Comparison of ENCODE assay signal across 24 mouse cellular contexts in genomic region chr1:182333766-182334437, GRCm38 (mm10). TPM values are rescaled to one million over a fixed set of nuclear protein-coding genes. Genes with fewer than 3 reads are reported as not detected.
DNase-seq lines count a peak whose midpoint lies in the region; ATAC-seq and TF ChIP-seq lines count a peak whose summit lies in the region.
"Had no signal": no experiment of that assay in that cellular context is flagged by ENCODE, and none has a peak within 500 bp of the region (broad histone marks: within the 10 kb centered on the region; RNA-seq: fewer than 3 reads in every experiment).

No protein-coding gene starts in this region.

- H3K4me2 ChIP-seq in lung, postnatal 0 days (replicated peaks; ENCODE audit: low read depth, low read length), result no peak overlapping the region
- no peak overlapping the region for H3K4me2 ChIP-seq in intestine, embryonic 16.5 days (ENCODE audit: low read depth, low read length)
- H3K4me2 ChIP-seq: forebrain, embryonic 13.5 days; heart, embryonic 11.5 days; heart, embryonic 15.5 days; hindbrain, embryonic 13.5 days had no signal

- TF ChIP-seq CTCF in lung, postnatal 0 days (IDR thresholded peaks at IDR 0.05), result no peak

- no peaks in the 10 kb centered on the region; the same call in 1 of the 2 replicates for H3K4me1 ChIP-seq in lung, postnatal 0 days (ENCODE audit: insufficient read depth, low read depth, low read length)
- peaks cover 5% of the 10 kb centered on the region for H3K4me1 ChIP-seq in intestine, embryonic 16.5 days (ENCODE audit: control insufficient read depth, insufficient read depth, low read length)

- H3K9ac ChIP-seq in lung, postnatal 0 days (replicated peaks; ENCODE audit: low read depth), result no peak overlapping the region
- no peak overlapping the region for H3K9ac ChIP-seq in intestine, embryonic 16.5 days (ENCODE audit: low read depth, low read length)
- H3K9ac ChIP-seq: forebrain, embryonic 13.5 days; forebrain, postnatal 0 days; heart, embryonic 15.5 days; hindbrain, embryonic 13.5 days had no signal

- 80% methylated on average over 7 of the region's 7 CpGs for WGBS in lung, postnatal 0 days
- WGBS in intestine, embryonic 16.5 days, result 93% methylated on average over 7 of the region's 7 CpGs

- H3K36me3 ChIP-seq in lung, postnatal 0 days (ENCODE audit: insufficient read depth, low read length), result no peaks in the 10 kb centered on the region
- no peaks in the 10 kb centered on the region for H3K36me3 ChIP-seq in intestine, embryonic 16.5 days (ENCODE audit: control insufficient read depth, insufficient read depth, low read length)

- no peak for ATAC-seq in lung, postnatal 0 days
- peak; percentile 85 for ATAC-seq in megakaryocyte, adult 5-6 weeks (ENCODE audit: poor library complexity, severe bottlenecking)
- no peak for ATAC-seq in CD4-positive, CD25-positive, alpha-beta regulatory T cell, adult 4 months
- ATAC-seq in intestine, embryonic 16.5 days, result no peak
- ATAC-seq: activated CD4-positive, CD25-positive, alpha-beta regulatory T cell, adult 4 months; forebrain, embryonic 13.5 days; forebrain, postnatal 0 days; hindbrain, postnatal 0 days; Patski had no signal

- no peak overlapping the region for H3K4me3 ChIP-seq in lung, postnatal 0 days (ENCODE audit: low read depth, low read length)
- no peak overlapping the region for H3K4me3 ChIP-seq in intestine, embryonic 16.5 days (ENCODE audit: low read length)
- H3K4me3 ChIP-seq: embryonic facial prominence, embryonic 10.5 days; forebrain, embryonic 13.5 days; gastrocnemius, adult 2 months; heart, adult 2 months; heart, embryonic 15.5 days; hindbrain, embryonic 13.5 days had no signal

- TF ChIP-seq EP300 in lung, postnatal 0 days (IDR thresholded peaks at IDR 0.05), result no peak

- no peaks in the 10 kb centered on the region for H3K27me3 ChIP-seq in lung, postnatal 0 days (replicated peaks; ENCODE audit: insufficient read depth, low read length)
- no peaks in the 10 kb centered on the region for H3K27me3 ChIP-seq in intestine, embryonic 16.5 days (replicated peaks; ENCODE audit: control insufficient read depth, insufficient read depth, low read length)
- H3K27me3 ChIP-seq: forebrain, embryonic 13.5 days; heart, embryonic 15.5 days; hindbrain, embryonic 13.5 days; Patski had no signal

- DNase-seq in lung, postnatal 0 days (ENCODE audit: low spot score), result peak; percentile 44
- no peak for DNase-seq in lung, postnatal 25 days (ENCODE audit: low spot score)
- DNase-seq in adipocyte (ENCODE audit: low spot score), result peak; percentile 29
- DNase-seq in cerebellum, postnatal 10 days, result no peak
- DNase-seq: adrenal gland, adult 8-10 months; B cell, adult 2 months; cerebellum, adult 11-12 months; cerebellum, adult 9-10 months; forebrain, postnatal 0 days; gastrocnemius, adult 2 months; gastrocnemius, postnatal 25 days; heart, adult 2 months; heart, postnatal 14 days had no signal

- H3K27ac ChIP-seq in lung, postnatal 0 days (ENCODE audit: low read length), result no peak overlapping the region
- no peak overlapping the region for H3K27ac ChIP-seq in intestine, embryonic 16.5 days (ENCODE audit: low read length)
- H3K27ac ChIP-seq: embryonic facial prominence, embryonic 10.5 days; forebrain, embryonic 13.5 days; gastrocnemius, adult 2 months; heart, adult 2 months; heart, embryonic 15.5 days; hindbrain, embryonic 13.5 days; hindbrain, postnatal 0 days had no signal

- H3K9me3 ChIP-seq in lung, postnatal 0 days (ENCODE audit: low read length), result no peaks in the 10 kb centered on the region
- H3K9me3 ChIP-seq in intestine, embryonic 16.5 days (ENCODE audit: control insufficient read depth, low read length), result no peaks in the 10 kb centered on the region
- H3K9me3 ChIP-seq: embryonic facial prominence, embryonic 10.5 days; forebrain, embryonic 13.5 days; heart, embryonic 15.5 days; hindbrain, embryonic 13.5 days had no signal

RNA-seq across cellular contexts. Expression of gene Fbxo28, which starts 7.5 kb away (rescaled TPM):
- polyA plus RNA-seq in lung, postnatal 0 days (2015; fragmentation: Nextera tagmentation; extraction: Ambion mirVana), result 9.8 and 12.5 TPM in 2 replicates
- 20.8 and 23.8 TPM in 2 replicates for total RNA-seq in megakaryocyte, adult 5-6 weeks (2015)
- 21.2 and 23.3 TPM in 2 replicates for total RNA-seq in megakaryocyte, adult 5-6 weeks (2017)
- polyA plus RNA-seq in CD4-positive, CD25-positive, alpha-beta regulatory T cell, adult 4 months (2017; shearing (Covaris generic)), result 1 to 10 TPM; 4.1 to 8.2 TPM
- polyA plus RNA-seq in intestine, embryonic 16.5 days (2015; fragmentation: Nextera tagmentation; extraction: Ambion mirVana), result 11.5 and 12.1 TPM in 2 replicates

RNA-seq across cellular contexts. Expression of gene Degs1, which starts 51.3 kb away (rescaled TPM):
- polyA plus RNA-seq in lung, postnatal 0 days (2015; fragmentation: Nextera tagmentation; extraction: Ambion mirVana), result 194 and 219 TPM in 2 replicates
- total RNA-seq in megakaryocyte, adult 5-6 weeks (2015), result 417 and 430 TPM in 2 replicates
- 194 and 208 TPM in 2 replicates for total RNA-seq in megakaryocyte, adult 5-6 weeks (2017)
- 10 to 100 TPM; 75.7 to 81.4 TPM for polyA plus RNA-seq in CD4-positive, CD25-positive, alpha-beta regulatory T cell, adult 4 months (2017; shearing (Covaris generic))
- polyA plus RNA-seq in intestine, embryonic 16.5 days (2015; fragmentation: Nextera tagmentation; extraction: Ambion mirVana), result 126 and 129 TPM in 2 replicates

Comparison
In these comparisons a context has a peak if more than half of its experiments do, and no peak if none do; other contexts are left out.
1. DNase-seq: peak in lung, postnatal 0 days (single experiment) and adipocyte (single experiment); none in lung, postnatal 25 days (single experiment) and cerebellum, postnatal 10 days (0 of 2).